Mouse (Mus musculus): Measurements from ENCODE around the gene Vps36. TPM values are rescaled to one million over a fixed set of nuclear protein-coding genes. Genes with fewer than 3 reads are reported as not detected.

Vps36 gene
- polyA plus RNA-seq, 2 experiments, result 21.6 to 33.3 TPM

- peak overlapping the region; percentile 82 for H3K4me3 ChIP-seq (replicated peaks; ENCODE audit: low read length)
- peak overlapping the region; percentile 56 for H3K4me2 ChIP-seq (replicated peaks; ENCODE audit: low read depth, low read length, severe bottlenecking)
- H3K27ac ChIP-seq (replicated peaks; ENCODE audit: low read depth, low read length), result peak overlapping the region; percentile 99
- H3K4me1 ChIP-seq (ENCODE audit: control insufficient read depth, insufficient read depth, low read length), result peaks cover 11% of the 10 kb centered on the region
- no peaks in the 10 kb centered on the region for H3K9me3 ChIP-seq (ENCODE audit: control insufficient read depth, low read length)
- H3K36me3 ChIP-seq (ENCODE audit: control insufficient read depth, insufficient read depth, low read length), result no peaks in the 10 kb centered on the region
- ATAC-seq (ENCODE audit: low FRiP score, low read depth) (peak; percentile 24; the same call in 1 of the 2 replicates), DNase-seq (ENCODE audit: low spot score) (peak; percentile 48)
- WGBS, result 13% methylated on average over 12 of the region's 12 CpGs
- peak overlapping the region; percentile 96 for H3K9ac ChIP-seq (ENCODE audit: low read depth, low read length, severe bottlenecking)
- TF ChIP-seq POLR2A (IDR thresholded peaks at IDR 0.05; ENCODE audit: borderline replicate concordance, extremely low read depth, insufficient read depth, insufficient read length), result no peak
- H3K27me3 ChIP-seq (ENCODE audit: control insufficient read depth, insufficient read depth, low read length), result no peaks in the 10 kb centered on the region
These were observed 912 bp downstream of the Vps36 start for GRCm38 (mm10) chr8:22193432-22194010.

- TF ChIP-seq POLR2A (IDR thresholded peaks at IDR 0.05; ENCODE audit: borderline replicate concordance, extremely low read depth, insufficient read depth, insufficient read length), result no peak
- 94% methylated on average over 6 of the region's 6 CpGs for WGBS
- H3K4me3 ChIP-seq (replicated peaks; ENCODE audit: low read length), result no peak overlapping the region
These were observed 5.3 kb downstream of the Vps36 start for GRCm38 (mm10) chr8:22197914-22198313.

GRCm38 (mm10) chr8:22199481-22199880 is 6.9 kb downstream of the Vps36 start:
- DNase-seq (ENCODE audit: low spot score), result no peak
- WGBS, result 96% methylated on average over 8 of the region's 8 CpGs
- no peak for TF ChIP-seq POLR2A (IDR thresholded peaks at IDR 0.05; ENCODE audit: borderline replicate concordance, extremely low read depth, insufficient read depth, insufficient read length)

More at GRCm38 (mm10) chr8:22197914-22198313, 5.3 kb downstream of the Vps36 start:
- ATAC-seq (ENCODE audit: low FRiP score, low read depth), result no peak
- peaks cover 31% of the 10 kb centered on the region for H3K36me3 ChIP-seq (ENCODE audit: control insufficient read depth, insufficient read depth, low read length)
- no peaks in the 10 kb centered on the region for H3K27me3 ChIP-seq (ENCODE audit: control insufficient read depth, insufficient read depth, low read length)
- H3K9me3 ChIP-seq (ENCODE audit: control insufficient read depth, low read length), result no peaks in the 10 kb centered on the region
- DNase-seq (ENCODE audit: low spot score), result no peak
- H3K27ac ChIP-seq (replicated peaks; ENCODE audit: low read depth, low read length), result no peak overlapping the region
- H3K9ac ChIP-seq (ENCODE audit: low read depth, low read length, severe bottlenecking), result no peak overlapping the region
- H3K4me2 ChIP-seq (replicated peaks; ENCODE audit: low read depth, low read length, severe bottlenecking), result no peak overlapping the region
- peaks cover 11% of the 10 kb centered on the region for H3K4me1 ChIP-seq (ENCODE audit: control insufficient read depth, insufficient read depth, low read length)

GRCm38 (mm10) chr8:22207535-22207934 is 14.9 kb downstream of the Vps36 start:
- H3K4me2 ChIP-seq (replicated peaks; ENCODE audit: low read depth, low read length, severe bottlenecking), result no peak overlapping the region
- H3K9me3 ChIP-seq (ENCODE audit: control insufficient read depth, low read length), result no peaks in the 10 kb centered on the region
- H3K4me3 ChIP-seq (replicated peaks; ENCODE audit: low read length), result no peak overlapping the region
- no peak for DNase-seq (ENCODE audit: low spot score)
- ATAC-seq (ENCODE audit: low FRiP score, low read depth), result no peak
- H3K27me3 ChIP-seq (ENCODE audit: control insufficient read depth, insufficient read depth, low read length), result no peaks in the 10 kb centered on the region
- H3K27ac ChIP-seq (replicated peaks; ENCODE audit: low read depth, low read length), result no peak overlapping the region
- TF ChIP-seq POLR2A (IDR thresholded peaks at IDR 0.05; ENCODE audit: borderline replicate concordance, extremely low read depth, insufficient read depth, insufficient read length), result no peak
- H3K9ac ChIP-seq (ENCODE audit: low read depth, low read length, severe bottlenecking), result no peak overlapping the region
- H3K4me1 ChIP-seq (ENCODE audit: control insufficient read depth, insufficient read depth, low read length), result no peaks in the 10 kb centered on the region
- 80% methylated on average over 4 of the region's 4 CpGs for WGBS
- H3K36me3 ChIP-seq (ENCODE audit: control insufficient read depth, insufficient read depth, low read length), result peaks cover 53% of the 10 kb centered on the region

More at GRCm38 (mm10) chr8:22199481-22199880, 6.9 kb downstream of the Vps36 start:
- Histone ChIP-seq H3K4me3 (replicated peaks; ENCODE audit: low read length) (no peak overlapping the region), H3K9me3 (ENCODE audit: control insufficient read depth, low read length) (no peaks in the 10 kb centered on the region), H3K27ac (replicated peaks; ENCODE audit: low read depth, low read length) (no peak overlapping the region), H3K9ac (ENCODE audit: low read depth, low read length, severe bottlenecking) (no peak overlapping the region), H3K27me3 (ENCODE audit: control insufficient read depth, insufficient read depth, low read length) (no peaks in the 10 kb centered on the region), H3K4me2 (replicated peaks; ENCODE audit: low read depth, low read length, severe bottlenecking) (no peak overlapping the region), H3K4me1 (ENCODE audit: control insufficient read depth, insufficient read depth, low read length) (peaks cover 3% of the 10 kb centered on the region), H3K36me3 (ENCODE audit: control insufficient read depth, insufficient read depth, low read length) (peaks cover 34% of the 10 kb centered on the region)
- ATAC-seq (ENCODE audit: low FRiP score, low read depth), result no peak

GRCm38 (mm10) chr8:22209012-22209411 is 16.4 kb downstream of the Vps36 start:
- Histone ChIP-seq H3K9me3 (ENCODE audit: control insufficient read depth, low read length) (no peaks in the 10 kb centered on the region), H3K36me3 (ENCODE audit: control insufficient read depth, insufficient read depth, low read length) (peaks cover 56% of the 10 kb centered on the region), H3K4me1 (ENCODE audit: control insufficient read depth, insufficient read depth, low read length) (no peaks in the 10 kb centered on the region), H3K4me3 (replicated peaks; ENCODE audit: low read length) (no peak overlapping the region), H3K9ac (ENCODE audit: low read depth, low read length, severe bottlenecking) (no peak overlapping the region), H3K27ac (replicated peaks; ENCODE audit: low read depth, low read length) (no peak overlapping the region), H3K4me2 (replicated peaks; ENCODE audit: low read depth, low read length, severe bottlenecking) (no peak overlapping the region), H3K27me3 (ENCODE audit: control insufficient read depth, insufficient read depth, low read length) (no peaks in the 10 kb centered on the region)
- no peak for ATAC-seq (ENCODE audit: low FRiP score, low read depth)
- whole genome bisulfite sequencing, result 61% methylated on average over 5 of the region's 5 CpGs
- DNase-seq (ENCODE audit: low spot score), result no peak
- TF ChIP-seq POLR2A (IDR thresholded peaks at IDR 0.05; ENCODE audit: borderline replicate concordance, extremely low read depth, insufficient read depth, insufficient read length), result no peak
